Mouse (Mus musculus) liver, embryonic 12.5 days (tissue): ENCODE measurements around the gene Ccl22. TPM values are rescaled to one million over a fixed set of nuclear protein-coding genes. Genes with fewer than 3 reads are reported as not detected.

Source experiments
- ATAC-seq: fragments of 200-750 bp; cut with Nextera tagmentation; 2 replicates; pipeline ENCODE4 v1.8.0; 2017; ENCODE audit warnings: moderate number of reproducible peaks, mild to moderate bottlenecking, moderate library complexity
- H3K27ac ChIP-seq: fragments of 300-500 bp; sonication (generic); 2 replicates; pipeline ENCODE4 v1.5.1; 2016; ENCODE audit warnings: mild to moderate bottlenecking
- H3K27me3 ChIP-seq: fragments of 300-500 bp; sonication (generic); replicated peaks from 2 replicates; pipeline ENCODE4 v1.6.1; 2016; ENCODE audit warnings: mild to moderate bottlenecking, moderate library complexity
- H3K36me3 ChIP-seq: fragments of 300-500 bp; sonication (generic); 2 replicates; pipeline ENCODE4 v1.6.1; 2016; ENCODE audit warnings: mild to moderate bottlenecking, moderate library complexity
- H3K4me1 ChIP-seq: fragments of 300-500 bp; sonication (generic); 2 replicates; pipeline ENCODE4 v1.6.1; 2016
- H3K4me2 ChIP-seq: fragments of 300-500 bp; sonication (generic); 2 replicates; pipeline ENCODE4 v1.6.1; 2016; ENCODE audit warnings: mild to moderate bottlenecking, moderate library complexity
- H3K4me3 ChIP-seq: fragments of 300-500 bp; sonication (generic); 2 replicates; pipeline ENCODE4 v1.5.1; 2016; ENCODE audit warnings: mild to moderate bottlenecking, moderate library complexity
- H3K9ac ChIP-seq: fragments of 300-500 bp; sonication (generic); 2 replicates; pipeline ENCODE4 v1.6.1; 2016; ENCODE audit warnings: mild to moderate bottlenecking, moderate library complexity
- H3K9me3 ChIP-seq: fragments of 300-500 bp; sonication (generic); replicated peaks from 2 replicates; pipeline ENCODE4 v1.6.1; 2016; ENCODE audit warnings: mild to moderate bottlenecking, moderate library complexity
- WGBS: fragments of 180-500 bp; shearing (Covaris S2); methylation state at CpG from one replicate; pipeline ENCODE4 v1.1.7; 2016; ENCODE audit not compliant: insufficient replicate concordance; 5-methylcytosine and 5-hydroxymethylcytosine counted together
- polyA plus RNA-seq: library from polyadenylated mRNA; unstranded; fragments of >200 nt; fragmentation: Nextera tagmentation; extraction: Ambion mirVana; gene quantifications from 2 replicates; pipeline ENCODE4 v1.2.1, GENCODE M21; 2016

The Ccl22 gene
- polyA plus RNA-seq, 1 experiment from 2014 or later: 0.07 TPM

- no peak overlapping the region for H3K4me3 ChIP-seq
- H3K9ac ChIP-seq: no peak overlapping the region
- no peaks in the 10 kb centered on the region for H3K36me3 ChIP-seq
- 37% methylated on average over 6 of the region's 6 CpGs for WGBS
- H3K4me1 ChIP-seq: peaks cover 30% of the 10 kb centered on the region
- H3K4me2 ChIP-seq: 0 out of 2 replicates have a peak overlapping the region, but pooled peaks have one; percentile 1
- no peaks in the 10 kb centered on the region for H3K9me3 ChIP-seq
- no peak overlapping the region for H3K27ac ChIP-seq
- ATAC-seq: peak; percentile 73
- peaks cover 99% of the 10 kb centered on the region for H3K27me3 ChIP-seq
Measured at GRCm38 (mm10) chr8:94770945-94771344, 25.6 kb downstream of the Ccl22 start.

GRCm38 (mm10) chr8:94771941-94772670, 26.7 kb downstream of the Ccl22 start, which contains the start of gene Cx3cl1:
Gene Cx3cl1, plus strand, starts transcription at chr8:94772009.
- ATAC-seq: peak; percentile 21; the same call in 1 of the 2 replicates

DNA sequence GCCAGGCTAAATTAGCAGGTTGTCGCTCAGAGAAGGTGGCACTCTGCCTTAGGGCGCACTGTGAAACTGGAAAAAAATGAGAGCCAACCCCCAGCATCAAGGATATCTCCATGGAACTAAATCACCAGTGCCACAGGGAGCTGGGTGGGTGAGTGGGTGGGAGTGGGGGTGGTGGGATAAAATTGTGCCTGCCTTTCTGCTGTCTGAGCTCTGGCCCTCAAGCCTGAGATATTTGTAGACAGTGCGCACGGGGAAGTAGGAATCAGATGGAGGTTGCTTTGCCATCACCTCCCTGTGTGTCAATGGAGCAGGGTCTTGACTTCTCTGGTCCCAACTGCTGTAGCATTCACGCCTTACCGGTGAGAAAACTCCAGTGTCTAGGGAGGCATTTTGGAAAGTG, 27.7 kb downstream of the Ccl22 start:
- no peak for ATAC-seq
- Histone ChIP-seq H3K4me1 (peaks cover 34% of the 10 kb centered on the region), H3K27me3 (peaks cover 93% of the 10 kb centered on the region), H3K9me3 (no peaks in the 10 kb centered on the region), H3K27ac (no peak overlapping the region), H3K4me3 (no peak overlapping the region), H3K4me2 (no peak overlapping the region), H3K9ac (no peak overlapping the region), H3K36me3 (no peaks in the 10 kb centered on the region)
- WGBS: 53% methylated on average over 6 of the region's 6 CpGs

More at GRCm38 (mm10) chr8:94771941-94772670, 26.7 kb downstream of the Ccl22 start, which contains the start of gene Cx3cl1:
- H3K9me3 ChIP-seq: no peaks in the 10 kb centered on the region
- no peak within 1 kb of the TSS; the same call in 1 of the 2 replicates for H3K9ac ChIP-seq
- no peak within 1 kb of the TSS for H3K27ac ChIP-seq
- H3K36me3 ChIP-seq: no peaks in the 10 kb centered on the region
- peak within 1 kb of the TSS; percentile 45 for H3K4me3 ChIP-seq
- peak within 1 kb of the TSS; percentile 67 for H3K4me2 ChIP-seq
- WGBS: 3% methylated on average over 38 of the region's 38 CpGs
- H3K4me1 ChIP-seq: peaks cover 30% of the 10 kb centered on the region
- H3K27me3 ChIP-seq: peaks cover 97% of the 10 kb centered on the region

DNA sequence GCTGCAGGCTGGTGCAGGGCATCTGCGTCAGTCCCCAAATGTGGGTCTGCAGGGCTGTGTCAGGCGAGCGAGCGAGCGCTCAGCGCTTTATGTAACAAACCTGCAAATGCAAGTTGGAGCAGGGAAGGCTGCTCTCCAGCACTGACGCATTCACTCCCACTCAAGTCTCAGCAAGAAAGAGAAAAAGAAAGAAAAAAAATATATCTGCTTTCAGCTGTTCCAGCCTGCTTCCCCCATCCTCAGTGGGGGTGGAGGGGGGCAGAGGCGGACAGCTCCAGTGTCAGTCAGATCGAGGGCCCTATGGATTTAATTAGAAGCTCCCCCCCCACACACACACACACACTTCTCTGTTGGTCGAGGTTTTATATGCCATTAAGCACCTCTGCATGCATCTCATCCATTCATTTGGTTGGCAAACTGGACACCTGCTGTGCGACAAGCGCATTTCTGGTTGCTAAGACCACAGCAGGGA, 28.3 kb downstream of the Ccl22 start:
- no peak overlapping the region for H3K27ac ChIP-seq
- no peaks in the 10 kb centered on the region for H3K9me3 ChIP-seq
- 58% methylated on average over 12 of the region's 12 CpGs for WGBS
- no peak for ATAC-seq
- peaks cover 39% of the 10 kb centered on the region for H3K4me1 ChIP-seq
- no peak overlapping the region for H3K4me3 ChIP-seq
- no peak overlapping the region for H3K4me2 ChIP-seq
- peaks cover 91% of the 10 kb centered on the region for H3K27me3 ChIP-seq
- H3K36me3 ChIP-seq: no peaks in the 10 kb centered on the region
- no peak overlapping the region for H3K9ac ChIP-seq

GRCm38 (mm10) chr8:94774601-94775000, 29.2 kb downstream of the Ccl22 start:
- H3K4me2 ChIP-seq: no peak overlapping the region
- no peak overlapping the region for H3K27ac ChIP-seq
- WGBS: 68% methylated on average over 1 of the region's 1 CpGs
- H3K4me3 ChIP-seq: no peak overlapping the region
- no peak for ATAC-seq
- H3K4me1 ChIP-seq: peaks cover 48% of the 10 kb centered on the region
- peaks cover 84% of the 10 kb centered on the region for H3K27me3 ChIP-seq
- no peak overlapping the region for H3K9ac ChIP-seq
- H3K36me3 ChIP-seq: no peaks in the 10 kb centered on the region
- H3K9me3 ChIP-seq: no peaks in the 10 kb centered on the region

GRCm38 (mm10) chr8:94776346-94776745, 31.0 kb downstream of the Ccl22 start:
- H3K27ac ChIP-seq: no peak overlapping the region
- H3K4me3 ChIP-seq: no peak overlapping the region
- H3K9ac ChIP-seq: no peak overlapping the region
- no peak overlapping the region for H3K4me2 ChIP-seq
- 57% methylated on average over 2 of the region's 2 CpGs for WGBS
- H3K4me1 ChIP-seq: peaks cover 48% of the 10 kb centered on the region
- no peak for ATAC-seq
- H3K9me3 ChIP-seq: no peaks in the 10 kb centered on the region
- H3K36me3 ChIP-seq: no peaks in the 10 kb centered on the region
- peaks cover 67% of the 10 kb centered on the region for H3K27me3 ChIP-seq

DNA sequence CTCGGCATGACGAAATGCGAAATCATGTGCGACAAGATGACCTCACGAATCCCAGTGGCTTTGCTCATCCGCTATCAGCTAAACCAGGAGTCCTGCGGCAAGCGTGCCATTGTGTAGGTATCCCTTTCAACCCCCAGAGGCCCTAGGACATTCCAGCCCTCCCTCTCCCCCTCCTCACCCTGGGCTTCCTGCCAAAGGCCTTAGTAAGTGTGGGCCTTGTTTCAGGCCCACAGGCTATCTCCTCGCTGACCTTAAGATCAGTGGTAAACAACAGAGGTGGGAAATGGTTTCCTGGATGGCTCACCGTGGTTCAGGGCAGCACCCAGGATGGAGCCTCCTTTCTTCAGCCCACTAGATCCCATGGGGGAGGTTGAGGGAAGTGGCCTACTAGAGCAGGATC, 32.6 kb downstream of the Ccl22 start:
- Histone ChIP-seq H3K9me3 (no peaks in the 10 kb centered on the region), H3K27ac (no peak overlapping the region), H3K4me1 (peaks cover 49% of the 10 kb centered on the region), H3K4me2 (no peak overlapping the region), H3K36me3 (no peaks in the 10 kb centered on the region), H3K4me3 (no peak overlapping the region), H3K9ac (no peak overlapping the region), H3K27me3 (peaks cover 50% of the 10 kb centered on the region)
- ATAC-seq: no peak
- WGBS: 49% methylated on average over 10 of the region's 10 CpGs

DNA sequence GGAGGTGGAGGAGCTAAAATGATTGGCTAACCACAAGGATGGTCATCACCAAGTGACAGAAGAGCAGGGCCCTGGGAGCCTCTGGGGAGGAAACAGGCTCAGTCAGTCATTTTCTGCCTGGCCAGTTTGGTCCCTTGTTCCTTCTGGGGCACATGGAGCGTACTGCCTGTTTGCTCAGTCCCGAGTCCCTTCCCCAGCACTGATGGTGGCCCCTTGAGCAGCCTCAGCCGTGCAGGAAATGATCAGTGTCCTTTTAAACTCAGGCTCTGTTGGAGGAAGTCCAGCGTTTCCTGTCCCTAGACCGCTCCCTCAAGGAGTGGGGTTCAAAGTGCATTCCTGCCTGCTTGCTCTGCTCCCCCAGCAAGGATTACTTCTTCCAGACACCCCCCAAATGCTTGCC, 33.1 kb downstream of the Ccl22 start:
- Histone ChIP-seq H3K36me3 (no peaks in the 10 kb centered on the region), H3K4me1 (peaks cover 49% of the 10 kb centered on the region), H3K4me2 (no peak overlapping the region), H3K9ac (no peak overlapping the region), H3K9me3 (no peaks in the 10 kb centered on the region), H3K27ac (no peak overlapping the region), H3K27me3 (peaks cover 45% of the 10 kb centered on the region), H3K4me3 (no peak overlapping the region)
- ATAC-seq: no peak
- WGBS: 17% methylated on average over 5 of the region's 5 CpGs

DNA sequence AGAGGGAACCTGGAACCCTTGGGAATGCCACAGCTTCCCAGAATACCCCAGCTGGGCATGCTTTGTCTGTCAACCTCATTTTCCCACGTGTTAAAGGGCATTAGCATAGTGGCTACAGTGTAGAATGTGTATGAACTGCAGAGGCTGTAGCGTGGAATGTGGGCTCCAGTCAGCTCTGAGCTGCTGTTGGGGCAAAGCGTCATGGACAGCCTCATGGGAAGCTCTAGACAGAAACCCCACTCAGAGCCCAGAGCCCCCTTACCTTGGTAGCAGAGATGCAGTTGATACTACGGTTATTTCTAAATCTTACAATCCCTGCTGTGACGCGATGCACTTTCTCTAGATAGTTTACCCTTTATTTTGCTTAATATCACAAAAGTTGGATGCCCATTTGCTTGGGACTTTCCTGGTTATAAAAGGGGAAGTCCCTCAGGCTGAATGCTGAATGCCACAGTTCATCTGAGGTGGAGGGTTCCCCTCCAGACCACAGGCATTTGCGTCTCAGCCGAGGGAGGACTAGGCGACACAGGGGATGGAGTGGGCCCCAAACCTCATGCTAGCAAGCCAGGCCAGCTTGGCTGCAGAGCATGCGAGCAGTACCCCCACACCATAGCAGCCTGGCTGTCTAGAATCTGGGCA, 33.6 kb downstream of the Ccl22 start:
- peaks cover 52% of the 10 kb centered on the region for H3K4me1 ChIP-seq
- H3K9me3 ChIP-seq: no peaks in the 10 kb centered on the region
- no peak overlapping the region for H3K9ac ChIP-seq
- 40% methylated on average over 10 of the region's 10 CpGs for WGBS
- H3K27me3 ChIP-seq: peaks cover 41% of the 10 kb centered on the region
- H3K4me2 ChIP-seq: no peak overlapping the region
- H3K27ac ChIP-seq: no peak overlapping the region
- no peak for ATAC-seq
- no peak overlapping the region for H3K4me3 ChIP-seq
- no peaks in the 10 kb centered on the region for H3K36me3 ChIP-seq

GRCm38 (mm10) chr8:94779534-94780294, 34.3 kb downstream of the Ccl22 start:
- Histone ChIP-seq H3K4me2 (no peak overlapping the region), H3K9ac (no peak overlapping the region), H3K4me3 (no peak overlapping the region), H3K36me3 (no peaks in the 10 kb centered on the region), H3K27ac (no peak overlapping the region), H3K4me1 (peaks cover 58% of the 10 kb centered on the region), H3K27me3 (peaks cover 35% of the 10 kb centered on the region), H3K9me3 (no peaks in the 10 kb centered on the region)
- ATAC-seq: no peak
- 80% methylated on average over 16 of the region's 16 CpGs for WGBS

- Histone ChIP-seq H3K4me3 (no peak overlapping the region), H3K36me3 (no peaks in the 10 kb centered on the region), H3K9me3 (no peaks in the 10 kb centered on the region), H3K4me1 (peaks cover 67% of the 10 kb centered on the region), H3K27me3 (peaks cover 26% of the 10 kb centered on the region), H3K4me2 (peak overlapping the region; percentile 30), H3K9ac (peak overlapping the region; percentile 27; the same call in 1 of the 2 replicates), H3K27ac (0 out of 2 replicates have a peak overlapping the region, but pooled peaks have one; percentile 22)
- peak; percentile 30; the same call in 1 of the 2 replicates for ATAC-seq
- WGBS: 49% methylated on average over 21 of the region's 21 CpGs
Measured at GRCm38 (mm10) chr8:94780491-94781154, 35.2 kb downstream of the Ccl22 start.
